Mouse (Mus musculus): ENCODE data around the gene S100a3.

Gene S100a3

DNA sequence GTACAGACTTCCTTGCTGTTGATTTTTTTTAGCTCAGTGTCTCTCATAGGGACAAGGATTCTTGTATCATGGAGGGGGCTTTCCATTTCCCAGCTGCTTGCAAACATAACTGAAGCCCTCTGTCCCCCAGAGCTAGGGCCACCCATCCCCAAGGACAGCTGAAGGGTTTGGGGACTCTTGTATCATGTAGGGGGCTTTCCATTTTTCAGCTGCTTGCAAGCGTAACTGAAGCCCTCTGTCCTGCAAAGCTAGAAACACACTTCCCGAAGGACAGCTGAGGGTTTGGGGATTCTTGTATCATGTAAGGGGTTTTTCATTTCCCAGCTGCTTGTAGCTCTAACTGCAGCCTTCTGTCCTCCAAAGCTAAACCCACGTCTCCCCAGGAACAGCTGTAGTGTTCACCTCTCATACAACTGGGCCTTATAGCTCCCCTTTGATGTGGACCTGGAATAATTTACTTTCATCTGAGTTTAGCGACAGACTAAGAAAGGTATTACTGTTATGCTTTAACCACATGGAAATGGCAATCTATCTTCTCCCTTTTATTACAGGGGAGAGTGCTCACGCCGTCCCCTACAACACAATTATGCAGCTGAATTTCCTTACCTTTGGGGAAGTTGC, at the start of gene S100a3:
S100a3 (plus strand) TSS at position 571 of the 621 bp plus-strand sequence.
- DNase-seq (ENCODE audit: low spot score), result no peak

DNA sequence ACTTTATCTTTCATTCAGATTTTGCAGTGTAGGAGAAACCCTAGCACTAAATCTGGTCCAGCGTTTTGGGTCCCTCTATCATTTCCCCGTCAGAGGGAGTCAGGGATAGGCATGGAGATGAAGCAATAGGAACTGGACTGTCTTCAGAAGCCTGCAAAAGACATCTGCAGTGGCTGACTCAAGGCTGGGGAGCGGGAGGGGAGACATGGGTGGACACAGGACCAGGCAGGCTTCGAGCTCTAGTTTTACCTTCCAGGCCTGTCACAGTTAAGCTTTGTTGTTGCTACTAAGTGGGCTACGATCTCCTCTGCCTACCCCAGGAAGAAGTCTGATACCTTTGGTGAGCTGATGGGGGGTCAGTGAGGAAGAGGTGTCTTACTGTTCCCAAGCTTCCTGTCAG, 48.1 kb upstream of the S100a3 start:
- DNase-seq (ENCODE audit: low spot score), result no peak

DNA sequence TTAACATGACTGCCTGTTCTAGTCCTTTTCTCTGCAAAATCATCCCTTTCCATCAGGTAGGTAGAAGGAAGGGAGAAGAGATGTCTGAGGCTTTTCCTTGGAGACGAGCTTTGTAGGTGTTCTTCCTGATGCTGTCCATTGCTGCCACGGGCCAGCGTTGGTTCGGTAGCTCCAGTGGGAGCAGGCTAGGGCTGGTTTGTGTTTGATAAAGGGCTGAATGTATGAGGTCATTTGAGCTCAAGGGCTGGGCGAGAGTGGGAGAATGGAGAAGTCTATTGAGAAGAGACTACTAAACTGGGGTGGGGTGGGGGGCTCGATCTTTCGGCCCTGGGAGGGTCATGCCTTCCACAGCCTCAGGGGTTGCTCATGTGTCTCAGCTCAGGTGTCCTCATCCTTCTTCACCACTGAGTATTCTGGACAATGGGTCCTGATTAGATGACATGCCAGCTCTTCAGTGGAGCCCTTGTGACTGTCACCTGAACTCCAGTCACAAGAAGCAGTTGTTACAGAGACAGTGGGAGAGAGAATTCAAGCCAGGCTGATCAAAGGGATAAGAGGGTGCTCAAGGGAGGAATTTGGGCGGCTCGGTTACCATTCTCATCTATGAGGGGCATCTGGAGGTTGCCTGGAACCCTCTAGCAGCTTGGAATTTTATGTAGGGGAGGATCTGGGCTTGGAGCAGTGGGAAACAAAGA, 47.3 kb upstream of the S100a3 start:
- no peak for DNase-seq (ENCODE audit: low spot score)

DNA sequence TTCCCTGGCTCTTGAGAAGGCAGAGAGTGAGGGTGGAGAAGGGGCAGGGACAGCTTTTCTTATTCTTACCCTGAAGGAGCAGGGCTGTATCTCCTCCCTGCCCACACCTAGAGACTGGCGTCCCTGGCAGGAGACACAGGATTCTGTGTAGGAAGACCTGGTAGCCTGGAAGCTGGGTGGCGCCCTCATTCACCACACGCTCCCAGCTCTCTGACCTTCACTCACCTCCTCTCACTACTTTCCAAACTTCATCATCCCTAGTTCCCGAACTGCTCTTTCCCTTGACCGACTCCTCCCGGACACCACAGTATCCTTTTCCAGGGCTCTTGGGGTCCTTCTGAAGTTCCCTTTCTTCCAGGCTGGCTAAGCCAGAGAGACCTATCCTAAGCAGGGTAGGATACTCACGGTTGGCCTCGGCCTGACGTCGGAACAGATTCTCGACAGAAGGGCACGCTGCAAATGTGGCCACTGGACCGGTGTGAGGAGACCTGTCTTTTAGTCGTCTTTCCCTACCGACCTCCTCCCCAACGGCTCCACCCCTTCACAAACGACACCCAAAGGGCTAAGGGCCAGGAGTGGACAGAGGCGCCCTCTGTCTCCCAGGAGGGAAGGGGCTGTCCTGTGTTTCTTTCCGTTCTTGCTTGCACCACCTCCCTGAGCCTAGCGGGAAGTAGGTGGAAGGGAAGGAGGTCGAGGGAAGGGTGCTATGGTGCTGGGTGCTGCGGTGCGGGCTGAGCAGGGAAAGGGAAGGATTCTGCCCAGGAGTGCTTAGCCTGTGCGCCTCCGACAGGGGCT, 46.4 kb upstream of the S100a3 start, which contains the start of the genes S100a1 and S100a13:
S100a1 (minus strand) TSS at position 597 of the 795 bp plus-strand sequence.
S100a13 (plus strand) TSS at position 640 of the 795 bp plus-strand sequence.
- peak; percentile 76 for DNase-seq (ENCODE audit: low spot score)

DNA sequence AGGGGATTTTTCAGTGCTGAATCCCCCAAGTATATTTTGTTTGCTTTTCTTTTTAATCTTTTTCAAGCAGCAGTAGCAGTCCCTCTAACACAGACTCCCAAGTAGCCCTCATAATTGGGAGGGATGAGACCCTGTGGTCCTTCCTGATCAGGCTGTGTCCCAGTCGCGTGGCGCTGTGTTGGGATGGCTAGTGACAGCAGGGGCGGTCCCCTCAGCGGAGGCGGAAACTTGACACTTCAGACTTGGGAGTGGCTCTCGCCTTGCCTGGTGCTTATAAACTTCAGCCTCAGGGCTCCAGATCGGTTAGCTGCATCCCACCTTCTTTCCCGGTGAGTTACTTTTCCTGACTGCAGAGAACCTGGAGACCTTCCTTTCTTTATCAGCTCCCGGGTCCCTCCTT, 45.7 kb upstream of the S100a3 start:
- peak; percentile 64 for DNase-seq (ENCODE audit: low spot score)

DNA sequence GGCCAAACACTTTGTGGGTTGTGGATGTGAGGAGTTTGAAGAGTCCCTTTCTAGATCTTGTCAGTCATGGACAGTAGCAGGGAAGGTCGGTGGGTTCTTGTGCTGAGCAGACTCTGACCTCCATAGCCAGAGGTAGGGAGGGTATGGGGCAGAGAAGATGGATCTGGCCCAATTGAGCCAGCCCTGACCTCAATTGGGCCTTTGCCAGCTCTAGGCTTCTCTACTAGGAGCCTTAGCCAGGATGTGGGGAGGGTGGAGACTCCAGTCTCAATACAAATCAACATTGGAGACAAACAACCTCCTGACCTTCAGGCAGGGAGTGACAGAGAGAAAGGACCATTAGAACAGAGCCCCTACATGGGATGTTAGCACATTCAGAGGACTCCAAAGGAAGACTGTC, 45.1 kb upstream of the S100a3 start:
- no peak for DNase-seq (ENCODE audit: low spot score)

DNA sequence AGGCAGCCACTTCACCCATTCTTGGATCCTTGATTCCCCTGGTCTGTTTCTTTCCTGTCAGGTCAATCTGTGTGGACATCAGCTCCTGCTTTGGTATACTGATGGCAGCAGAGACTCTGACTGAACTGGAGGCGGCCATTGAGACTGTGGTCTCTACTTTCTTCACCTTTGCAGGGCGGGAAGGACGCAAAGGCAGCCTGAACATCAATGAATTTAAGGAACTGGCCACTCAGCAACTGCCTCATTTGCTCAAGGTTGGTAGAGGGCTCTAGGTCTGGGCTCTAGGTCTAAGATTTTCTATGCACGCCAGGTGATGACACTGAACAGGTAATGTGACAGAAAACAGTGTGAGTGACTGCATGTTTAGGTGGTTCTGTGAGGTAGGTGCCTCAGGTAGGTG, 44.6 kb upstream of the S100a3 start:
- DNase-seq (ENCODE audit: low spot score), result no peak

DNA sequence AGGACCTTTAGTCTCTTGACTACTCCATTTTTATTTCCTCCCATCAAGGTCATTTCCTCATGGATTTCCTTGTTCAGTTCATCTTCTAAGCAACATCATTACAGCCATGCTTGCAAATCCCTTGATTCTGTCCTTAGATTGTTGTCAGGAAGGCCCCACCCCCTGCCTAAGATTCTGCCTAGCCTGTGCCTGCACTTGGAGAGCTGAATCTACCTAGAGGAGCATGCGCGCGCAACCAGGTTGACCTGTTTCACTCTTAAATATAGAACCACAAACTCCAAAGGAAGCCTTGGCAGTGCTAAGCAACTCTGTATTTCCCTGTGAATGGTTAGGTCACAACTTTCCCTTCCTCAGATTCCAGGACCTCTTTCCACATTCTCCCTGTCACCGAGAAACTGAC, 42.7 kb upstream of the S100a3 start:
- DNase-seq (ENCODE audit: low spot score), result no peak

DNA sequence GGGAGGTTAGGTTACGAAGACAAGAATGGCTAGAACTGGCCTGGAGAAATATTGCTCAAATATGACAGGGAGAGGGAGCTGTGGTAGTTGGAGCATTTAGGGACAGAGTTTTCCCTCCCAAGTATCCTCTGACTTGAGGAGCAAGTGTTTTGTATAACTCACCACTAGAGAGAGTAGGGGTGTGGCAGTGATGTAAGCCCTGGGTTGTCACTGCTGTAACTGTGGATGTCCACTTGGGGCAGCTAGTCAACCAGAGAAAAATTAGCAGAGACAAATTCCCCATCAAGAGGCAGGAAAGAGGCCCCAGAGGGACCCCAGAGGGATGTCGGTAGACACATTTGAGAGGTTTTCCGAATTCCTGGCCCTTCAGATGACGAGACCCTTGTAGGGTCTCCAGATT, 35.0 kb upstream of the S100a3 start:
- no peak for DNase-seq (ENCODE audit: low spot score)

DNA sequence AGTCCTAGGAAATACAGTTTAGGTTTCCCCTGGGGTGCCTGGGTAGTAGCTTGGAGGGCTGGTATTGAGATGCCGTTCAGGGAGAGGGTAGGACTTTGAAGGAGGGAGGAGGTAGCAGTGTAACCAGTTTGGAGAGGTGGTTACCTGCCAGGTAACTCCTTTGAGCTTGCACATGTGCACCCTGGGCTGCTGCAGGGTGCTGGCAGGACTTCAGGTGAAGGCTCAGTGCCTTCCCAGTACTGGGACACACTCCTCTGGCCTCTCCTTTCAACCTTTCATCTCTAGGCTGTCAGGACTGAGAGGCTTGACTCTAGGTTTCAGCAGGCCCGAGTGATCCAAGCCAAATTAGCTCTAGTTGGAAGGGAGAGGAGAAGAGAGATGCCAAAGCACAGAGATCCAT, 34.3 kb upstream of the S100a3 start:
- DNase-seq (ENCODE audit: low spot score), result no peak

DNA sequence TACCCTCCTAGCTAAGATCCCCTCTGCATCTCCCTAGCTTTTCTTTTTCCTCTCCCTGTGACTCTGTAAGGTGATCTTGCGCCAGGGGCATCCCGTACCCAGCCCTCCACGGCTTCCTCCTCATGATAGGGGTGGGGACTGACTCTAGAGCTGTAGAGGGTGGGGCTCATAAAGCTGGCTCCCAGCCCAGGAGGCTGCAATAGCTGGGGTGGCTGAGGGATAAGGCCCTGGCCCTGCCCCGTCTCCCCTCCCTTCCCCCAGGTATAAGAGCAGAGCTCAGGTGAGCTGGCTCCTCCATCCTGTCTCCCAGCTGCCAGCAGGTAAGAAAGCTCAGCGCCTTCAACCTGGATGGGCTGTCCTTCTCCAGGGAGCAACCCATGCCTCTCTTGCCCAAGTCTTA, 33.8 kb upstream of the S100a3 start, which contains the start of gene S100a14:
S100a14 (plus strand) TSS at position 277 of the 400 bp plus-strand sequence.
- no peak for DNase-seq (ENCODE audit: low spot score)

DNA sequence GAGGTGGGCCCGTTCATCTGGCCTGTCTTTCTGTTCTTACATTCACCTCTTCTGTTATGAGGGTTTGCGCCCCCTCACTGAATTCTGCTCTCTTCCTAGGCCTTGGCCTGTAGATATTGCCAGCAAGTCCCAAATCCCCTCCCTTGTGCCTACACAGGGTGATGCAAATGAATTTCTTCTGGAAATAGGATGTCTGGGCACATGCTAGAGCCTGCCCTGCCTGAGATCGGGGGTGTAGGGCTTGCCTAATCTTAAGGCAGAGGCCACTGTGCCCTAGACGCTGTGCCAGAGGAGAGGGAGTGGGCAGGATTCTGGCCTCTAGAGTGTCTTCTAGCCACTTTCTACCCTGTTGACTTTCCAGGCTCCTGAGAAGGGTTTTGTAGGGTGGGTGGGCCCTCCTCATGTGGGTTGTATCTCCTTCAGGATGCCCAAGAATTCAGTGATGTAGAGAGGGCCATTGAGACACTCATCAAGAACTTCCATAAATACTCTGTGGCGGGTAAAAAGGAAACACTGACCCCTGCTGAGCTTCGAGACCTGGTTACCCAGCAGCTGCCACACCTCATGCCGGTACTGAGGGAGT, 33.0 kb upstream of the S100a3 start:
- DNase-seq (ENCODE audit: low spot score), result no peak

DNA sequence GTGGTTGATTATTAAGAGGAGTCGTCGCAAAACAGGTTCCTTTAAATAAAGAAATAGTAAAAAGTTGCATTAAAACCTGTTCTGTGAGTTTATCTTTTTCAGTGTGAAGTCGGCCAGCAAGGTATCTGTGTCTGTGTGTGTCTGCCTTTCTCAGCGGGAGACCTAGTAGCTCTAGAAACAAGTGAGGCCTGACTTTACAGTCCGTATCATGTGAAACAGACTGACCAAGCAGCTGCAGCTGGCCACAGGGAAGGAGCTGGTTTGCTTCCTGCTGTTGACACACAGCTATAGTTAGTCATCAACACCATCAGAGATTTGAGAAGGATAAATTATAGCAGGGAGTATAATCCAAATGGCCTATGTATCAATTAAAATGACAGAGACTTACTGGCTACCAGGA, 28.7 kb upstream of the S100a3 start:
- no peak for DNase-seq (ENCODE audit: low spot score)

DNA sequence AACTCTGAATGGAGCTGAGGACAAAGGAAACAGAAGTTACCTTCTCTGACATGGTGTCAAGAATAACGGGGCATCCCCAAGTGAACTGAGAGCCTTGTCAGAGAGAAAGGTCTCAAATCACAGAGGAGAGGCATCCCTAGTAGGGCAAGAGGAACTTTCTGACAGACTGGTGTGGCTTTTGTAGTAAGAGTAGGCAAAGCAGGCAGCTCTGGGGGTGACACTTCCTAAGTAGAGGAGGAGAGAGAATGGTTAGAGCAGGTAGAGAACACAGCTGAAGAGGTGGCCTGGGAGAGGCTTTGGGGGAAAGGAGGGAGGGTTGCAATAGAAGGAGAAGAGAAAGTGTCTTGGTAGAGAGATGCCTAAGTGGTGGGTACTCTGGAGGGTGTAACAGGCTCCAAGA, 24.9 kb upstream of the S100a3 start:
- no peak for DNase-seq (ENCODE audit: low spot score)

DNA sequence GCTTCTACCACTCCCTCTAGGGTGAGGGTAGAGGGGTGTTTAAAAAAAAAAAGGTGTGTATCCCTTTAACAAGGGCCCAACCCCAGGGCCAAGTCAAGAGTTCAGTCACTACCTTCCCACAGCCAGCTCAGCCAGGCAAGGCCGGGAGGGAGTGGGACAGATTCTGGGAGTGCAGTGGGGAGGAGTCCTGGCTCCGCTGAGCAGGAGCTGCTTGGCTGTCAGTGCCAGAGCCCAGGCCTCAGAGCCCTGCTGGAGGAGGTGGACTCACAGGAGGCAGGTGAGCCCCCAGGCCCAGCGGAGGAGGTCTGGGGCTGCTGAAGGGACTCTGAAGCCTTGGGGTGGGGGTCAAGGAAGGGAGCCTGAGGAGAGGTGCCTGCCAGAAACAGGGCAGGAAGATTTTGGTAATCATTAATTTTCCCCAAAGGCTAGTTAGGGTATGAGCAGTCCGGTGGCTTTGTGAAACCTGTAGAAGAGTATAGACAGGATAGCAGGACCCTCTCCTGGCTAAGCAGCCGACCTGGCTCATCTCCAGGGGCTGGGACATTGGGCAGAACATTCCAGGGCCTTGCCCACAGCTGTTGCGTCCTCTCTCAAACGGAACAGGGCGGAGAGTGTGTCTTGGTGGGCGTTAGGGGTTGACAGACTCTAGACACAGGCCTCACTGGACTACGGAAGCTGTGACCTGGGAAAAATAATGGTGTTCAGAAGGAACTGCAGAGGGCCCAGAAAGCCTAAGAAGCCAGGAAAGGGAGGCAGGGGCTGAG, 23.1 kb upstream of the S100a3 start, which contains the start of gene S100a16:
S100a16 (plus strand) TSS at position 114 of the 764 bp plus-strand sequence.
- peak; percentile 75 for DNase-seq (ENCODE audit: low spot score)

DNA sequence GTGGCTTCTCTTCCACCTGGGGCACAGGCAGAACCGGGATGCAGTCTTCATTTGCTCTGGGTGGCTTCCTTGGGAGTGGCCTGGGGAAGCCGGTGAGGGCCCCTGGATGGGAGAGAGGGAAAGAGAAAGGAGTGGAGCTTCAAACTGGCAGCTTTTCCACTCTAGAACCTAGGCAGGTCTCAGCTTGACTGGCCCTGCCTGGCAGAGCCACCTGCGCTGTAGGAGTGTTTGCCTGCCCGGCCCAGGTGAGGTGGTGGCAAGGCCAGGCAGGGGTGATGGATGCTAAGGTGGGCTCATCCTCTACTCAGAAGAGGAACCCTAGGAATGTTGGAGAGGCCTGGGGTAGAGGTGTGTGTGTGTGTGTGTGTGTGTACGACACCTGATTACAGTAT, 22.5 kb upstream of the S100a3 start:
- DNase-seq (ENCODE audit: low spot score), result no peak

DNA sequence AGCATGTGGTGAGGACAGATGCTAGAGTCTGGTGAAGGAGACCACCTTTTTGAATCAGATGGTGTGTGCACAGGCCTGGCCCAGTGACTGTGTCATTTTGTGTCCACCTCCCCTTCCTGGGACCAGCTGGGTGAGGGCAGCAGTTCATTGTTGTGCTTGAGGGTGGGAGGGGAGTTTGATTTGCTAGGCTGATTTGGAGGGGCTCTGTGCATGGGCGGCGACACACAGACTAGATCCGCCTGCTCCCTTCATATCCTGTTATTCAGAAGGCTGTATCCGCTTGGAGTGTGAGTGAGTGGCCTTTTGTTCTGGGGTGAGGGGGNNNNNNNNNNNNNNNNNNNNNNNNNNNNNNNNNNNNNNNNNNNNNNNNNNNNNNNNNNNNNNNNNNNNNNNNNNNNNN, 19.5 kb upstream of the S100a3 start:
- no peak for DNase-seq (ENCODE audit: low spot score)

DNA sequence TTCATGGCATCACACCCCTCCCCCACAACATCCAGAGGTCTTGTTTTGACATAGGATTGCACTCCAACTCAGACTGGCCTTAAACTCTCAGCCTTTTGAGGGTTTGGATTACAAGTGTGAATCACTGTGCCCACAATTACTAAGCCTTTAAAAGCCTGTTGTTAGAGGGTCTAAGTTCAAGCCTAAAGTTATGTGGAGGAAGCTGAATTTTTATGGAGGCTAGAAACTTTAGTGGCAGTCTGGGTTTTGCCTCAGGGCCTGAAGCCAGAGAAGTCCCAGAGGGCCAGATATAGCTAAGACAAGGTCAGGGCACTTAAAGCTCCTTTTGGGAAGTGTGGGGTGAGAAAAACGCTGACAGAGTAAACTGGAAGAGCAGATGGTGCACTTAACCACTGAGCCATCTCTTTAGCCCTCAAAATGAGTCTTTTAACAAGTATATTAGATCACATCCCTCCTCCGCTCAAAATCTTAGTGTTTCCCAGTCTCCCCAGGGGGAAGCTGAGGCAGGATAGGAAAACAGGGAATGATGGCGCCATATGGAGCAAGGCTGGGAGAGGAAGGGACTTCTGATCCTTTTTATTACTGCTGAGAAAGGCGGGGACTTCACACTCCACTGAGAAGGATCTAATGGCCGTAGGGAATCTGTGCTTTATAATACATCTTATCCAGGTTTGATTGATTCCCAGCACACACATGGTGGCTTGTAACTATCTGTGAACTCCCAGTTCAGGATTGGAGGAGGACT, 10.5 kb upstream of the S100a3 start:
- no peak for DNase-seq (ENCODE audit: low spot score)

DNA sequence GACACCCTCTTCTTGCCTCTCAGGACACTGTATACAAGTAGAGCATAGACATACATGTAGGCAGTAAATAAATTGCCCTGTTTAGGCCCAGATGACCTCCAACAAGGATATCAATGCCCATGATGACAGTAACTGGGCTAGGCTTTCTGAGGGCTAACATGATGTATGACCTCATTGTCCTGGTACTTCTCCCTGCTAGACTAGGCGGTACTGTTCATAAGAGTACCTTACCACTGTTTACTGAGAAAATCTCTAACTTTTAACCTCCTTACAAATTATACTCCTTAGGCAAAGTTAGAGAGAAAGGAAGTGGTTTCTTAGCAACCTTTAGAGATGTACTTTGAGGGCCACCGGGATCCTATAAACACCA, 10.0 kb upstream of the S100a3 start:
- DNase-seq (ENCODE audit: low spot score), result no peak

DNA sequence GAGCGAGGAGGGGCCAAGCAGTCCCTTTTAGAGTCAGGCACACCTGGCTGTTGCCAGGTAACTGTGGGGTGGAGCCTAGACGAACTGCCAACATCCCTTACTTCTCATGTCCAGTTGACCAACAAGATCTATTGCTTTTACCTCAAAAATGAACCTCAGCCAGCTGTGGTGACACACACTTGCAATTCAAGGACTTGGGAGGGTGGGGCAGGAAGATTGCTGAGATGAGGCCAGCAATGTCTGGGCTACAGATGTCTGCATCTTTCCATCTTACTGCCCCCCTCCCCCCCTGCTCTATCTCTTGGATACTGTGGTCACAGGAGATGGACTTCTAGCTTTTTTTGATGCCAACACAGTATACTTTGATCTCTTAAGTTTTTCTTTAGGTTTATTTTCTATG, 8.1 kb upstream of the S100a3 start:
- DNase-seq (ENCODE audit: low spot score), result no peak

DNA sequence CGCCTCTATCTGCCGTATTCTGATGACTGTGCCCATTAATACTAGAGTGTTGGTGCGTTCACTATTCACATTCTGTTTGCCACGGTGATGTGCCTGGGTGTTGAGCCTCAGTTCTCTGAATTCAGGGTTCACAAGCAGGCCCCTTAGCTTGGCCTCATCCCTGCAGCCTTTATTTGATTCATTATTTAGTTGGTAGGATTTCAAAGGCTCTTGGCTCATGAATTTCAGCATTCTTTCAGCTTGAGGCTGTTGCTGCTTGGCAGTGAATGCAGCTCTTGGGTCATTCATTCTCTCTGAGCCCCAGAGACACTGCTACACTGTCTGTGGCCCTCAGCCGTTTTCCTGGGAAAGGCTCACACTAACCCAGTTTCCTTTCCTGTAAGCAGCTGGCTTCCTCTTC, 4.4 kb upstream of the S100a3 start:
- no peak for DNase-seq (ENCODE audit: low spot score)
